Mouse (Mus musculus) intestine, postnatal 0 days (tissue): ENCODE data around the gene Ggact. TPM values are rescaled to one million over a fixed set of nuclear protein-coding genes. Genes with fewer than 3 reads are reported as not detected.

Experiments
- ATAC-seq: fragments of 200-750 bp; cut with Nextera tagmentation; 2 replicates; pipeline ENCODE4 v1.8.0; 2017; ENCODE audit warnings: mild to moderate bottlenecking, moderate TSS enrichment, moderate library complexity
- H3K27ac ChIP-seq: fragments of 300-500 bp; sonication (generic); 2 replicates; pipeline ENCODE4 v1.5.1; 2014; ENCODE audit warnings: mild to moderate bottlenecking, low read depth, low read length, moderate library complexity
- H3K27me3 ChIP-seq: fragments of 300-500 bp; sonication (generic); replicated peaks from 2 replicates; pipeline ENCODE4 v1.6.1; 2014; ENCODE audit warnings: low read length, mixed read lengths; ENCODE audit not compliant: control insufficient read depth, insufficient read depth
- H3K36me3 ChIP-seq: fragments of 300-500 bp; sonication (generic); 2 replicates; pipeline ENCODE4 v1.6.1; 2014; ENCODE audit warnings: mild to moderate bottlenecking, moderate library complexity; ENCODE audit not compliant: control insufficient read depth, insufficient read depth
- H3K4me1 ChIP-seq: fragments of 300-500 bp; sonication (generic); replicated peaks from 2 replicates; pipeline ENCODE4 v1.6.1; 2014; ENCODE audit warnings: antibody characterized with exemption, low read length, mixed read lengths; ENCODE audit not compliant: control insufficient read depth, insufficient read depth
- H3K4me2 ChIP-seq: fragments of 300-500 bp; sonication (generic); replicated peaks from 2 replicates; pipeline ENCODE4 v1.6.1; 2014; ENCODE audit warnings: low read depth, mild to moderate bottlenecking, moderate library complexity
- H3K4me3 ChIP-seq: fragments of 300-500 bp; sonication (generic); 2 replicates; pipeline ENCODE4 v1.5.1; 2014; ENCODE audit warnings: low read depth, low read length
- H3K9ac ChIP-seq: fragments of 300-500 bp; sonication (generic); 2 replicates; pipeline ENCODE4 v1.6.1; 2014; ENCODE audit warnings: mild to moderate bottlenecking, low read depth, low read length
- H3K9me3 ChIP-seq: fragments of 300-500 bp; sonication (generic); 2 replicates; pipeline ENCODE4 v1.6.1; 2016; ENCODE audit warnings: mixed run types; ENCODE audit not compliant: control insufficient read depth
- CTCF ChIP-seq: sonication (generic); IDR thresholded peaks from 2 replicates; pipeline ENCODE4 v1.5.1; 2016; ENCODE audit warnings: low read depth, mild to moderate bottlenecking, control low read depth, antibody characterized with exemption, moderate library complexity
- WGBS: fragments of 180-500 bp; shearing (Covaris S2); extraction: QIAGEN DNeasy Blood & Tissue Kit; methylation state at CpG from one replicate; pipeline ENCODE4 v1.1.7; 2014; 5-methylcytosine and 5-hydroxymethylcytosine counted together
- polyA plus RNA-seq: library from polyadenylated mRNA; unstranded; fragments of >200 nt; fragmentation: Nextera tagmentation; extraction: Ambion mirVana; gene quantifications from 2 replicates; pipeline ENCODE4 v1.2.1, GENCODE M21; 2015

The Ggact gene
- polyA plus RNA-seq, 1 experiment from 2014 or later, result 59.5 TPM

DNA sequence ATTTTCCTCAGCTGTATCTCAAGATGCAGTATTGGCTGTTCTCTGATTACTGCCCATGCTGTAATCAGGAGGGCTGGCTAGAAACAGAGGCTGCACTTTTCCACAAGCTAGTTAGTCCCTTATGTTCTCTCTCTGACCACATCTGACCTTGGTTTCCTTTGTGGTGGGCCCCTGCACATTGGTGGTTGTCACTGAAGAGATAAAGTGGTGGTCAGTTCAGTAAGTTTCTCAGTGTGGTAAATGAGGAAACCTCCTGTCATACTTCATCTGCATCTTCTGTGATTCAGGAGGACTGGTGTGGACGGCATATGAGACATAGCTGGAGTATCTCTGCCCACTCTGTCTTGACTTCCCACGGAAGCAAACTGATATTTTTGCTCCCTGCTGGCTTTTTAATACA is 125.4 kb downstream of the Ggact start:
- Histone ChIP-seq H3K9me3 (no peaks in the 10 kb centered on the region), H3K27ac (no peak overlapping the region), H3K4me2 (no peak overlapping the region), H3K9ac (no peak overlapping the region), H3K36me3 (no peaks in the 10 kb centered on the region), H3K27me3 (no peaks in the 10 kb centered on the region), H3K4me1 (no peaks in the 10 kb centered on the region), H3K4me3 (no peak overlapping the region)
- ATAC-seq, result no peak
- no peak for TF ChIP-seq CTCF
- 89% methylated on average over 2 of the region's 2 CpGs for WGBS

DNA sequence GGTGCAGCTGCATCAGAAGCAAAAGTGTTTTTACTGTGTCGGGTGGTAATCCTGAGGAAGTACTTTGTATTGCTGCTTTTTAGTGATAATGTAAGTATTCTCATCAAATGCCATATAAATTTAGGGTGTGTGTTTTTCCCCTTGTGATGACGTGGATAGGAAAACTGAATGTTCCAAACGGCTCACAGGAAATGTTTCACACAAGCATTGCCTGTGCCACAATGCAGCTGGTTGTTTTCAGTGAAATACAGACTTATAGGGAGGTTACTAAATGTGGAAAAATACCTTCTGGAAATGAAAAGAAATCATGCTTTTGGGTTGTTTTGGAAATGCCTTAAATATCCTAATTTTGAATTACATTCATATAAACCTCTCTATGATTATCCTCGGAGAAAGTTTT is 128.9 kb downstream of the Ggact start:
- Histone ChIP-seq H3K36me3 (no peaks in the 10 kb centered on the region), H3K9me3 (no peaks in the 10 kb centered on the region), H3K27ac (no peak overlapping the region), H3K27me3 (no peaks in the 10 kb centered on the region), H3K4me1 (no peaks in the 10 kb centered on the region), H3K9ac (no peak overlapping the region), H3K4me3 (no peak overlapping the region), H3K4me2 (no peak overlapping the region)
- WGBS, result 70% methylated on average over 4 of the region's 4 CpGs
- no peak for ATAC-seq
- no peak for TF ChIP-seq CTCF

DNA sequence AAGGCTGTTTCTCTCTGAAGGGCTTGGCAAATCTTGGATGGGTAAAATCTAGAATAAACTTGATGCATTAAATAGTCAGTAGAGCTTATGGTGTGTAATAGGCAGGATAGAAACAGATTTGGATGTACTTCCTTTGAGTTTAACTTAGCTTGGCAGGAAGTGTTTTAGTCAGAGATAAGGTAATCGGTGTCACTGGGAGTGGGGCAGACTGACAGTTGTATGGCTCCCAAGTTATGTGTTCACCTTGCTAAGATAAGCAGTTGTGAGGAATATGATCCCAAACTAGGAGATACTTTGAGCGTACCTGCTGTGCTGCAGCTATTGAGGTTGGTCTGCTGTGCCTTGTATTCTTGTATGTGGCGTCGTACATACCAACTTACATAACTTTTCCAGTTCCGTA is 147.1 kb downstream of the Ggact start:
- Histone ChIP-seq H3K4me3 (no peak overlapping the region), H3K36me3 (no peaks in the 10 kb centered on the region), H3K4me1 (no peaks in the 10 kb centered on the region), H3K4me2 (no peak overlapping the region), H3K27ac (no peak overlapping the region), H3K9me3 (no peaks in the 10 kb centered on the region), H3K27me3 (no peaks in the 10 kb centered on the region), H3K9ac (no peak overlapping the region)
- no peak for TF ChIP-seq CTCF
- no peak for ATAC-seq
- 82% methylated on average over 5 of the region's 5 CpGs for WGBS

Other genes with a start within 250 kb of the Ggact start
- gene Tmtc4, start 70.3 kb upstream of the Ggact start, polyA plus RNA-seq, result 7.4 and 7.8 TPM in 2 replicates